Mouse (Mus musculus): ENCODE measurements around the gene Npdc1.

The Npdc1 gene

DNA sequence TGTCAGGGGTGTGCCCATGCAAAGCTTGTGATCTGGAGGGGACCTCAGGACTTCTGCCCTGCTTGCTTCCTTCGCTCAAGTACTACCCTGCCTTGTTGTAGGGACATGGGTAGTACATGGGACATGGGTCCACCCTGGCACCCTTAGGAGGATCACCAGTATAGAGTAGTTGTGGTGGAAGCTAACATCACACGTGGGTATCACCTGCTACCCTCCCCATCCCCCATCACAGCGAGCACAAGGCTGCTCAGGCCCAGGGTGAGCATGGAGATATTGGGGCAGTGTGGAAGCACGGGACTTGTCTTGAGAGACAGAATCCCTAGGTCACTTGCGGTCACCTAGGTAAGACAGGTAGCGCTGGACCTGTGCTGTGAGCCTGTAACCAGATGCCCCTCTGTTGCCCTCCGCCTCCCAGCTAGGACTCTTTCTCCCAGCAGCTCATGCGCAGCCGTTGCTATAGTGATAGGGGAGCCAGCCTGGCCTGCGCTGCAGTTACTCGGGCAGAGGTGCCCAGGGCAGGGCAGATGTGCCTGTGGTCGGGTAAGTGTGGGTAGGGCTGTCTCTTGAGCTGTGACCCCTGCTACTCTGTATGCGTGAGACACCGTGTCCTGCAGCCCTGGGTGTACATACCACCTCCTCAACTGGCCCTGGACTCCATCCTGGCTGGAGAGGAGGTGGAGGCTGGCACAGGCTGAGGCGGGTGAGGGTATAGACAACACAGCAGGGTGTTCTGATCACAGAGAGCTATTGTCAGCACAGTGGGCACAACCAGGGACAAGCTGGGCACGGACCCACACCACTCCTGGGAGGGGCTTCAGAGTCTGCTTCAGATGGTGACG is 31.5 kb downstream of the Npdc1 start:
- DNase-seq (ENCODE audit: low spot score) = no peak

DNA sequence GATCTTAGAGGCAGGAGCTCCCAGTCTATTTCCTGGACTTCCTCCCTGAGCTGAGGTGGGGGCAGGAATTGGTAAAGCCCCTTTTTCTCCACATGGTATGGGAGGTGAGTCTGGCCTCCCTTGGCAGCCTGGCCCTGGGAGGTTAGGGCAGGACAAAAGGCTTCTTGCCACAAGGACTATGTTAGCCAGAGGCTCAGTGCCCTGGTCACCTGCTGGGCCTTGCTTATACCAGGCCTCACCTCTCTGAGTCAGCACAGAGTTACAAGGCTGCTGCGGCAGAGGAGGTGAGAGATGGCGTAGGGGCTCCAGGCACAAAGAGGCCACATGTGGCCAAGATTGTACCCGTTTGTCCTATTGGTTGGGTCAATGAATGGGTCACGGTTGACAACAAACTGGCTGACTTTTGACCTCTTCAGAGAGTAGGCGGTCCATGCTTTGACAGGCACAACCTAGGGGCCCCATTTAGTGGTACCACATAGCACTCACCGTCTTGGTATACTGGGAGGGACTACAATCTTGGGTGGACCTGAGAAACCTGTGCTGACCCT is 32.2 kb downstream of the Npdc1 start:
- DNase-seq (ENCODE audit: low spot score) = no peak

GRCm38 (mm10) chr2:25432326-25433098 is 33.4 kb downstream of the Npdc1 start:
- DNase-seq (ENCODE audit: low spot score) = no peak

- no peak for DNase-seq (ENCODE audit: low spot score)
Observed at GRCm38 (mm10) chr2:25433101-25433500, 34.0 kb downstream of the Npdc1 start.

DNA sequence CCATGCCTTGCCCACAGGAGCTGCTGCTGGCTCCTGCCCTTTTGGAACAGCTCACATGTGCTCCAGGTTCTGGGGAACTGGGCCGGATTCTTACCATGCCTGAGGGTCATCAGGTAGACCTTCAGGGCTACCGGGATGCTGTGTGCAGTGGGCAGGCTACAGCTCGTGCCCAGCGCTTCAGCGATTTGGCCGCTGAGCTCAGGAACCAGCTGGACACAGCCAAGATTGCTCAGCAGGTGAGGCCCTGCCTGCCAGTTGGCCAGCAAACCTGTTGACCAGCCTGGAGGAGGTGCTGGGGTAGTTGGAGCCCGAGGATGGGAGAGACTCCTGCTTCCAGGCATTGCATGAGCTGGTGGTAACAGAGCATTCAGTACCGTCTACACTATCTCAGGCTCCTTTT is 35.1 kb downstream of the Npdc1 start:
- no peak for DNase-seq (ENCODE audit: low spot score)

GRCm38 (mm10) chr2:25436286-25436820 is 37.2 kb downstream of the Npdc1 start:
- no peak for DNase-seq (ENCODE audit: low spot score)

- DNase-seq (ENCODE audit: low spot score) = no peak
Observed at GRCm38 (mm10) chr2:25441067-25441466, 41.9 kb downstream of the Npdc1 start.

- DNase-seq (ENCODE audit: low spot score) = no peak
Observed at GRCm38 (mm10) chr2:25442682-25443081, 43.5 kb downstream of the Npdc1 start.

GRCm38 (mm10) chr2:25450853-25451647 is 51.9 kb downstream of the Npdc1 start:
- no peak for DNase-seq (ENCODE audit: low spot score)

DNA sequence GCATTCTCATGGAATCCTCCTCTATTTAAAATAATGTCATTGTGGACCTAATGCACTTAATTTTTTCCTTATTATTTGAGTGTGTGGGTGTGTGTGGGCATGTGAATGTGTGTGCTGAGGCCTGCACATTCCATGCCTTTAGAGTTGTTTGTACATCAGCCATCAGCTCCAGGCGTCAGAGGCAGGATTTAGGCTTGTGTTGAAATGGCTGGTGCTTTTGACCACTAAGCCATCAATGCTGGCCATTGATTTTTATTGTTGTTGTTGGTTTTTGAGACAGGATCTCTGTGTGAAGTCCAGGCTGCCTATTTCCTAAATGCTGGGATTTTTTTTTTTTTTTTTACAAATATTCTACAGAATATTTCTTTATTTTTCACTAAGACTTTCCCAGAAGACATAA is 53.8 kb downstream of the Npdc1 start:
- DNase-seq (ENCODE audit: low spot score) = no peak

- DNase-seq (ENCODE audit: low spot score) = no peak
Observed at GRCm38 (mm10) chr2:25456205-25456953, 57.2 kb downstream of the Npdc1 start, which contains the start of gene Clic3. Clic3 (plus strand) TSS chr2:25456838.

- DNase-seq (ENCODE audit: low spot score) = no peak
Observed at GRCm38 (mm10) chr2:25457022-25457896, 58.1 kb downstream of the Npdc1 start.

DNA sequence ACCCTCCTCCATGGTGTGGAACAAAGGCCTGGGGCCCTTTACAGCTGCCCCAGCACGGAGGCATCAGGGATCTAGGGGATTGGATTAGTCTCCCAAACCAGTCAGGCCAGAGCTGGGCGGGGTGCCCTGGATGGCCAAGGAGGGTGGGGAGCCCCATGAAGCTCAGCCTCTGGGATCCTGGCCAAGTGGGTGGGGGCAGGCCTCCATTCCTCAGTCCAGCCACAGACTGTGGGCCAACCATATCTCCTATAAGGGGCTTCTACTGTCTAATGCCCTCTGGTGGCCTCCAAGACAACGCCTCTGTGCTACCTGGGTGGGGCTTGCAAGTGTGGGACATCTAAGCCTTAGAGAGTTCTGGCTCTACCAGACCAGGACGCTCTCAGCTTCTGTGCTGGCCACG is 59.8 kb downstream of the Npdc1 start:
- DNase-seq (ENCODE audit: low spot score) = no peak

All from testis, postnatal 14 days (tissue).